ENCODE assay signal across 11 mouse cellular contexts in the genomic region with DNA sequence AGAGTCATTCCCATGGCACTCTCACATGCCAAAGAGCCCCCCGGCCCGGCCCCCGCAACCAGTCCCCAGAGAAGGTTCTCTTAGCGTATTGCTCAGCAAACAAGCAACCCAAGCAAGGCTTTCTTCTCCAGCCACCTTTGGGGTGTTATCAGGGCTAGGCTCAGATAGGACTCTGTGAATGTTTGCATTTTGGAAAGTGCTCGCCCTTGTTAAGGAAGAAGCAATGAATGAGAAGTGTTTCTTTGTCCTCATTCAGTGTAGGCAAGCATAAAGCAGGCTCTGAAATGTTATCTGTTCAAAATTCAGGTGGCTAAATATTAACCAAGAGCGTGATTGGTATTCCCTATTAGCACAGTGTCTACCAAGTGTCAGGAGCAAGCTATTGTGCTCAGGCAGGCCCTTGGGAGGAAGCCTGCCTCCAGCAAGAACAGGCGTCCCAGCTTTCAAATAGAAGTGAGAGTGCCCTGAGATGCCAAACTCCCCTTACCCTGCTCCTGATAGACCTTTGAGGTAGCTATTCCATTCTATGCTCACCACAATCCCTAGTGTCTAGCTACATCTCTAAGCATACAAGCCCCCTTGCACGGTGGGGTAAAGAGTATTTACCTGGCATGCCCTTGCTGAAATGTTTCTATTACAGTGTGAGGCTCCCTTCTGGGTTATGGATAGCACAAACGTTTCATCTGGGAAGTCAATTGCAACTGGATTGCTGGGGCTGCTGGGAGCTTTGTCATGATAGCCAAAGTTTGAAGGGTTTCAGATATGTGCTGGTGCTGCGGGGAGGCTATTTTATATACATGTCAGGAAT.
DNase-seq lines count a peak whose midpoint lies in the region; ATAC-seq and TF ChIP-seq lines count a peak whose summit lies in the region.
"Had no signal": no experiment of that assay in that cellular context is flagged by ENCODE, and none has a peak within 500 bp of the region (broad histone marks: within the 10 kb centered on the region; RNA-seq: fewer than 3 reads in every experiment).

No protein-coding gene starts in this region.

- no peaks in the 10 kb centered on the region for H3K27me3 ChIP-seq in heart, embryonic 12.5 days (replicated peaks)
- H3K27me3 ChIP-seq in lung, embryonic 14.5 days (ENCODE audit: insufficient read depth, low read length), result no peaks in the 10 kb centered on the region
- H3K27me3 ChIP-seq in heart, embryonic 16.5 days (ENCODE audit: control insufficient read depth, insufficient read depth, low read length), result no peaks in the 10 kb centered on the region
- no peaks in the 10 kb centered on the region for H3K27me3 ChIP-seq in cerebellum, adult 2 months (ENCODE audit: control insufficient read depth, insufficient read depth, low read length)
- no peaks in the 10 kb centered on the region for H3K27me3 ChIP-seq in thymus, adult 2 months (ENCODE audit: control insufficient read depth, insufficient read depth, low read length)
- H3K27me3 ChIP-seq: CH12.LX had no signal

- no peak overlapping the region for H3K9ac ChIP-seq in heart, embryonic 12.5 days
- no peak overlapping the region for H3K9ac ChIP-seq in lung, embryonic 14.5 days
- 0 out of 2 replicates have a peak overlapping the region, but pooled peaks have one; percentile 5 for H3K9ac ChIP-seq in heart, embryonic 16.5 days (ENCODE audit: low read length)

- no peak for ATAC-seq in heart, embryonic 12.5 days (ENCODE audit: insufficient number of reproducible peaks, low FRiP score)
- peak; percentile 29 for ATAC-seq in lung, embryonic 14.5 days (ENCODE audit: insufficient read depth)
- no peak for ATAC-seq in heart, embryonic 16.5 days (replicated peaks; ENCODE audit: extremely low read depth, insufficient read depth, low FRiP score)

- DNase-seq in heart, postnatal 4 days, result no peak
- peak; percentile 55 for DNase-seq in lung, embryonic 14.5 days
- no peak for DNase-seq in lung, adult 2 months
- DNase-seq in cerebellum, adult 2 months, result no peak
- no peak for DNase-seq in thymus, adult 2 months
- DNase-seq: cerebellum, postnatal 36 days had no signal

- no peaks in the 10 kb centered on the region for H3K9me3 ChIP-seq in heart, embryonic 12.5 days (replicated peaks)
- no peaks in the 10 kb centered on the region for H3K9me3 ChIP-seq in lung, embryonic 14.5 days (ENCODE audit: low read depth, low read length)
- no peaks in the 10 kb centered on the region for H3K9me3 ChIP-seq in heart, embryonic 16.5 days (replicated peaks; ENCODE audit: control insufficient read depth, low read length)

- no peak for TF ChIP-seq CTCF in lung, embryonic 14.5 days (IDR thresholded peaks at IDR 0.05; ENCODE audit: low read depth)
- no peak for TF ChIP-seq CTCF in lung, adult 2 months (IDR thresholded peaks at IDR 0.05; ENCODE audit: insufficient read depth, low read length)
- no peak for TF ChIP-seq CTCF in cerebellum, adult 2 months (IDR thresholded peaks at IDR 0.05; ENCODE audit: borderline replicate concordance, insufficient read depth, low read depth, low read length)
- no peak for TF ChIP-seq CTCF in thymus, adult 2 months (IDR thresholded peaks at IDR 0.05; ENCODE audit: borderline replicate concordance, control insufficient read depth, extremely low read depth, insufficient read depth, low read length, poor library complexity)

- no peaks in the 10 kb centered on the region for H3K79me2 ChIP-seq in macrophage (ENCODE audit: inconsistent target)

- no peak for TF ChIP-seq POLR2A in lung, adult 2 months (IDR thresholded peaks at IDR 0.05; ENCODE audit: borderline replicate concordance, extremely low read depth, low read depth, low read length)
- TF ChIP-seq POLR2A in cerebellum, adult 2 months (IDR thresholded peaks at IDR 0.05; ENCODE audit: borderline replicate concordance, insufficient read depth, low read length), result no peak
- TF ChIP-seq POLR2A in thymus, adult 2 months (IDR thresholded peaks at IDR 0.05; ENCODE audit: control insufficient read depth, extremely low read depth, insufficient read depth, low read length, poor library complexity), result no peak

- peaks cover 89% of the 10 kb centered on the region for H3K4me1 ChIP-seq in heart, embryonic 12.5 days (replicated peaks)
- peaks cover 40% of the 10 kb centered on the region for H3K4me1 ChIP-seq in lung, embryonic 14.5 days (ENCODE audit: insufficient read depth)
- peaks cover 34% of the 10 kb centered on the region for H3K4me1 ChIP-seq in lung, adult 2 months (ENCODE audit: control insufficient read depth, insufficient read depth, low read length)
- H3K4me1 ChIP-seq in heart, embryonic 16.5 days (ENCODE audit: control insufficient read depth, insufficient read depth, low read length), result peaks cover 71% of the 10 kb centered on the region
- peaks cover 14% of the 10 kb centered on the region; the same call in 1 of the 2 replicates for H3K4me1 ChIP-seq in cerebellum, adult 2 months (ENCODE audit: control insufficient read depth, insufficient read depth, low read length)
- H3K4me1 ChIP-seq in thymus, adult 2 months (replicated peaks; ENCODE audit: control insufficient read depth, insufficient read depth, low read length), result peaks cover 7% of the 10 kb centered on the region

- no peak overlapping the region for H3K4me3 ChIP-seq in heart, embryonic 12.5 days
- no peak overlapping the region for H3K4me3 ChIP-seq in lung, embryonic 14.5 days (ENCODE audit: low read depth, low read length)
- no peak overlapping the region for H3K4me3 ChIP-seq in lung, adult 2 months (replicated peaks; ENCODE audit: extremely low read depth, low read depth, low read length)
- H3K4me3 ChIP-seq in heart, embryonic 16.5 days (ENCODE audit: low read length), result no peak overlapping the region
- H3K4me3 ChIP-seq in macrophage (ENCODE audit: inconsistent target), result no peak overlapping the region
- H3K4me3 ChIP-seq in cerebellum, adult 2 months (replicated peaks; ENCODE audit: insufficient read depth, low read depth, low read length), result no peak overlapping the region
- H3K4me3 ChIP-seq in thymus, adult 2 months (ENCODE audit: control insufficient read depth, insufficient read depth, low read length), result no peak overlapping the region
- H3K4me3 ChIP-seq: left cerebral cortex, adult 2 months had no signal

- H3K4me2 ChIP-seq in heart, embryonic 12.5 days, result peak overlapping the region; percentile 51
- H3K4me2 ChIP-seq in lung, embryonic 14.5 days, result peak overlapping the region; percentile 43; the same call in 1 of the 2 replicates
- 0 out of 2 replicates have a peak overlapping the region, but pooled peaks have one; percentile 4 for H3K4me2 ChIP-seq in heart, embryonic 16.5 days (ENCODE audit: low read depth, low read length)

- H3K36me3 ChIP-seq in heart, embryonic 12.5 days, result no peaks in the 10 kb centered on the region
- H3K36me3 ChIP-seq in lung, embryonic 14.5 days (ENCODE audit: insufficient read depth), result no peaks in the 10 kb centered on the region
- H3K36me3 ChIP-seq in heart, embryonic 16.5 days (ENCODE audit: control insufficient read depth, insufficient read depth), result no peaks in the 10 kb centered on the region
- no peaks in the 10 kb centered on the region for H3K36me3 ChIP-seq in macrophage (ENCODE audit: inconsistent target)
- H3K36me3 ChIP-seq in thymus, adult 2 months (ENCODE audit: control insufficient read depth, insufficient read depth, low read length), result no peaks in the 10 kb centered on the region

- H3K27ac ChIP-seq in heart, embryonic 12.5 days (ENCODE audit: poor library complexity, severe bottlenecking), result peak overlapping the region; percentile 96
- H3K27ac ChIP-seq in lung, embryonic 14.5 days (ENCODE audit: low read depth), result peak overlapping the region; percentile 95
- peak overlapping the region; percentile 92 for H3K27ac ChIP-seq in heart, embryonic 16.5 days (ENCODE audit: low read length)
- H3K27ac ChIP-seq in macrophage, result peak overlapping the region; percentile 91; the same call in 1 of the 2 replicates
- no peak overlapping the region for H3K27ac ChIP-seq in cerebellum, adult 2 months (ENCODE audit: insufficient read depth, low read length)
- no peak overlapping the region for H3K27ac ChIP-seq in thymus, adult 2 months (ENCODE audit: control insufficient read depth, insufficient read depth, low read length)
- H3K27ac ChIP-seq: left cerebral cortex, adult 2 months had no signal

- WGBS in heart, embryonic 12.5 days, result 34% methylated on average over 10 of the region's 10 CpGs
- 37% methylated on average over 10 of the region's 10 CpGs for WGBS in lung, embryonic 14.5 days
- WGBS in lung, adult 2 months, result 66% methylated on average over 10 of the region's 10 CpGs
- 43% methylated on average over 10 of the region's 10 CpGs for WGBS in heart, embryonic 16.5 days
- 90% methylated on average over 10 of the region's 10 CpGs for WGBS in macrophage (ENCODE audit: missing documents)
- 81% methylated on average over 10 of the region's 10 CpGs for WGBS in cerebellum, adult 2 months
- 95% methylated on average over 10 of the region's 10 CpGs for WGBS in thymus, adult 2 months

Comparison
In these comparisons a context has a peak if more than half of its experiments do, and no peak if none do; other contexts are left out.
1. H3K27ac ChIP-seq: peak in heart, embryonic 12.5 days (single experiment), lung, embryonic 14.5 days (single experiment), heart, embryonic 16.5 days (single experiment) and macrophage (single experiment); none in cerebellum, adult 2 months (single experiment) and thymus, adult 2 months (single experiment).
2. Peak in every context shown above with its lines, with median percentiles within 50 percentile points of each other: H3K4me2 ChIP-seq.